Mouse (Mus musculus): ENCODE data around the gene Ccna2.

GRCm38 (mm10) chr3:36559606-36560005, 12.3 kb downstream of the Ccna2 start:
- no peak for TF ChIP-seq CTCF (IDR thresholded peaks at IDR 0.05; ENCODE audit: control insufficient read depth, insufficient read depth, low read length)
- TF ChIP-seq POLR2A (IDR thresholded peaks at IDR 0.05; ENCODE audit: borderline replicate concordance, control insufficient read depth, low read depth, low read length): no peak

All from bone marrow, adult 2 months (tissue).